Mouse (Mus musculus) hindbrain, embryonic 11.5 days (tissue): ENCODE measurements around the gene Rhbdl2. TPM values are rescaled to one million over a fixed set of nuclear protein-coding genes. Genes with fewer than 3 reads are reported as not detected.
A peak's percentile ranks its signal among the peaks of the same experiment; 100 is the strongest.

Experiments
- ATAC-seq: fragments of 200-750 bp; cut with Nextera tagmentation; 2 replicates; pipeline ENCODE4 v1.8.0; 2017; ENCODE audit warnings: mild to moderate bottlenecking, moderate TSS enrichment, moderate library complexity; ENCODE audit not compliant: low FRiP score
- DNase-seq: peaks from one replicate; pipeline ENCODE4 v3.0.0-alpha.2; 2015; ENCODE audit warnings: low spot score
- H3K27ac ChIP-seq: fragments of 300-500 bp; sonication (generic); 2 replicates; pipeline ENCODE4 v1.5.1; 2014; ENCODE audit warnings: mild to moderate bottlenecking, low read depth, low read length
- H3K27me3 ChIP-seq: fragments of 300-500 bp; sonication (generic); 2 replicates; pipeline ENCODE4 v1.6.1; 2014; ENCODE audit warnings: mild to moderate bottlenecking, low read length, moderate library complexity, mixed read lengths; ENCODE audit not compliant: control insufficient read depth, insufficient read depth
- H3K36me3 ChIP-seq: fragments of 300-500 bp; sonication (generic); 2 replicates; pipeline ENCODE4 v1.6.1; 2014; ENCODE audit warnings: mild to moderate bottlenecking, low read length, moderate library complexity, mixed read lengths; ENCODE audit not compliant: control insufficient read depth, insufficient read depth
- H3K4me1 ChIP-seq: fragments of 300-500 bp; sonication (generic); replicated peaks from 2 replicates; pipeline ENCODE4 v1.6.1; 2014; ENCODE audit warnings: low read length, mixed read lengths; ENCODE audit not compliant: control insufficient read depth, insufficient read depth
- H3K4me2 ChIP-seq: fragments of 300-500 bp; sonication (generic); replicated peaks from 2 replicates; pipeline ENCODE4 v1.6.1; 2014; ENCODE audit warnings: mild to moderate bottlenecking, low read depth, low read length
- H3K4me3 ChIP-seq: fragments of 300-500 bp; sonication (generic); 2 replicates; pipeline ENCODE4 v1.5.1; 2014; ENCODE audit warnings: low read depth, low read length
- H3K9ac ChIP-seq: fragments of 300-500 bp; sonication (generic); 2 replicates; pipeline ENCODE4 v1.6.1; 2014; ENCODE audit warnings: low read depth, low read length
- H3K9me3 ChIP-seq: fragments of 300-500 bp; sonication (generic); 2 replicates; pipeline ENCODE4 v1.6.1; 2016; ENCODE audit warnings: low read length; ENCODE audit not compliant: control insufficient read depth
- WGBS: fragments of 180-500 bp; shearing (Covaris S2); extraction: QIAGEN DNeasy Blood & Tissue Kit; methylation state at CpG from one replicate; pipeline ENCODE4 v1.1.7; 2014; 5-methylcytosine and 5-hydroxymethylcytosine counted together
- polyA plus RNA-seq: library from polyadenylated mRNA; unstranded; fragments of >200 nt; fragmentation: Nextera tagmentation; extraction: Ambion mirVana; gene quantifications from 2 replicates; pipeline ENCODE4 v1.2.1, GENCODE M21; 2014

The Rhbdl2 gene
- polyA plus RNA-seq: 0.46 and 0.86 TPM in 2 replicates

DNA sequence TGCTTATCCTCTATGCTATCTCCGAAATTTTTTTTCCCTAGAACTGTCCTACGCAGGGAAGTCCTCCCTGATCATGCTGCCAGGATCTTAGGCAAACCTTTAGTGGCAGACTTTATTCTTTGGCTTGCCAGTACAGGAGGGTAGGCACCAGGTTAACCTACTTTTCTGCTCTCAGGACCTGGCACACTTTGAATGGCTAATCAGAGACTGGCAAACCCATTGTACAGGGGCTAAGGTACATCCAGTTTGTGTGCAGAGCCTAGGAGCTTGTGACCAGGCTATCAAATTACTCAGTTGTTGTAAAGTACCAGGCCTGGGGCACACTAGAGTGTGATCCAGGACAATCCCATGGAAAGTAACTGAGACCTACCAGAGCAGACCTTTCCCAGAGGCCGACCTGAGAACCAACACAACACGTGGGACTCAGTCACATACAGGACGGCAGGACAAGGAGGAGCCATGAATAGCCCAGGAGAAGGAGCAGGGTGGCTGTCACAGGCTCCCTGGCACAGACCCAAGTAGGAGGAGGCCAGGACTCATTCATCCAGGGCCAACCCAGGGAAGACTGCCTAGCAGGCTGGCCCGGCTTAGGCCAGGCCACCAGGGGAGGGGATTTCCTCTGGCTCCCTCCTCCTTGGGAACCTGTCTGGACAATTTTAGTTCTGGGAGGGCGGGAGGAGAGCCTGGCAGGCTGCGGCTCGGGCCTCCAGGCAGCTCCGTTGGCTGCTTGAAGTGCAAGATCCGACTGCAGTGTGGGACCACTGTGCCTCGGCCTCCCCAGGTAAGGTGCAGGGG, at the start of gene Rhbdl2:
Gene Rhbdl2 (plus strand): TSS at position 684 of the 795 bp plus-strand sequence.
- DNase-seq: peak; percentile 13
- no peaks in the 10 kb centered on the region for H3K36me3 ChIP-seq
- ATAC-seq: 0 out of 2 replicates have a peak, but pooled peaks have one; percentile 43
- H3K4me1 ChIP-seq: no peaks in the 10 kb centered on the region
- no peak within 1 kb of the TSS for H3K27ac ChIP-seq
- H3K4me3 ChIP-seq: no peak within 1 kb of the TSS
- H3K9me3 ChIP-seq: no peaks in the 10 kb centered on the region
- no peak within 1 kb of the TSS for H3K9ac ChIP-seq
- 43% methylated on average over 12 of the region's 12 CpGs for WGBS
- no peak within 1 kb of the TSS for H3K4me2 ChIP-seq
- no peaks in the 10 kb centered on the region for H3K27me3 ChIP-seq

DNA sequence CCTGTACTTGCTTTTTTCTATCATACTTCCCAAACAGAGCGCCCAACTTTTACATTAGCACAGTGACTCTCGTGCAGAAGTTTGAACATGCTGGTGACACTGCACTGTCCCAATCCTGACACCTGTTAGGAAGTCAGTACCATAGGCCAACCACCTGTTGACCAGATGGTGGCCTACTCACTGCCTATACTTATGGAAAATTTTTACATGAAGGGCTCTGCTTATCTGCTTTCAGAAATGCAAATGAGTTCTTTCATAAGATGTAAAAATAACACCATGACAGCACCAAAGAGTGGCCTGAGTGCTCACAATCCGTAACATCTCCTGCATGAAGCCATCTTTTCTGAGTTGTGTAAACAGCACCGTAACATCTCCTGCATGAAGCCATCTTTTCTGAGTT, 49.0 kb upstream of the Rhbdl2 start:
- ATAC-seq: no peak
- Histone ChIP-seq H3K27me3 (no peaks in the 10 kb centered on the region), H3K4me1 (no peaks in the 10 kb centered on the region), H3K9me3 (no peaks in the 10 kb centered on the region), H3K9ac (no peak overlapping the region), H3K4me2 (no peak overlapping the region), H3K4me3 (no peak overlapping the region), H3K27ac (no peak overlapping the region), H3K36me3 (peaks cover 9% of the 10 kb centered on the region; the same call in 1 of the 2 replicates)
- WGBS: 96% methylated on average over 4 of the region's 4 CpGs
- DNase-seq: no peak

GRCm38 (mm10) chr4:123742891-123743290, 44.8 kb upstream of the Rhbdl2 start:
- peaks cover 7% of the 10 kb centered on the region; the same call in 1 of the 2 replicates for H3K36me3 ChIP-seq
- ATAC-seq (no peak), DNase-seq (no peak)
- H3K9ac ChIP-seq: no peak overlapping the region
- H3K4me3 ChIP-seq: no peak overlapping the region
- WGBS: 75% methylated on average over 1 of the region's 1 CpGs
- H3K9me3 ChIP-seq: no peaks in the 10 kb centered on the region
- no peaks in the 10 kb centered on the region for H3K27me3 ChIP-seq
- no peaks in the 10 kb centered on the region for H3K4me1 ChIP-seq
- H3K27ac ChIP-seq: no peak overlapping the region
- no peak overlapping the region for H3K4me2 ChIP-seq

- 0 out of 2 replicates have a peak, but pooled peaks cover 3% of the 10 kb centered on the region for H3K36me3 ChIP-seq
- no peak overlapping the region for H3K27ac ChIP-seq
- H3K4me3 ChIP-seq: no peak overlapping the region
- H3K9me3 ChIP-seq: no peaks in the 10 kb centered on the region
- H3K4me1 ChIP-seq: peaks cover 4% of the 10 kb centered on the region; the same call in 1 of the 2 replicates
- ATAC-seq (no peak), DNase-seq (no peak)
- 96% methylated on average over 4 of the region's 4 CpGs for WGBS
- no peaks in the 10 kb centered on the region for H3K27me3 ChIP-seq
- H3K9ac ChIP-seq: no peak overlapping the region
- no peak overlapping the region for H3K4me2 ChIP-seq
Observed at GRCm38 (mm10) chr4:123745221-123745775, 42.4 kb upstream of the Rhbdl2 start.

GRCm38 (mm10) chr4:123748726-123749415, 38.8 kb upstream of the Rhbdl2 start:
- Histone ChIP-seq H3K4me2 (peak overlapping the region; percentile 59), H3K27me3 (no peaks in the 10 kb centered on the region), H3K4me3 (peak overlapping the region; percentile 92), H3K9me3 (no peaks in the 10 kb centered on the region), H3K36me3 (no peaks in the 10 kb centered on the region), H3K9ac (peak overlapping the region; percentile 70), H3K27ac (peak overlapping the region; percentile 86; the same call in 1 of the 2 replicates), H3K4me1 (peaks cover 4% of the 10 kb centered on the region; the same call in 1 of the 2 replicates)
- DNase-seq (peak; percentile 6), ATAC-seq (no peak)
- 23% methylated on average over 10 of the region's 10 CpGs for WGBS

DNA sequence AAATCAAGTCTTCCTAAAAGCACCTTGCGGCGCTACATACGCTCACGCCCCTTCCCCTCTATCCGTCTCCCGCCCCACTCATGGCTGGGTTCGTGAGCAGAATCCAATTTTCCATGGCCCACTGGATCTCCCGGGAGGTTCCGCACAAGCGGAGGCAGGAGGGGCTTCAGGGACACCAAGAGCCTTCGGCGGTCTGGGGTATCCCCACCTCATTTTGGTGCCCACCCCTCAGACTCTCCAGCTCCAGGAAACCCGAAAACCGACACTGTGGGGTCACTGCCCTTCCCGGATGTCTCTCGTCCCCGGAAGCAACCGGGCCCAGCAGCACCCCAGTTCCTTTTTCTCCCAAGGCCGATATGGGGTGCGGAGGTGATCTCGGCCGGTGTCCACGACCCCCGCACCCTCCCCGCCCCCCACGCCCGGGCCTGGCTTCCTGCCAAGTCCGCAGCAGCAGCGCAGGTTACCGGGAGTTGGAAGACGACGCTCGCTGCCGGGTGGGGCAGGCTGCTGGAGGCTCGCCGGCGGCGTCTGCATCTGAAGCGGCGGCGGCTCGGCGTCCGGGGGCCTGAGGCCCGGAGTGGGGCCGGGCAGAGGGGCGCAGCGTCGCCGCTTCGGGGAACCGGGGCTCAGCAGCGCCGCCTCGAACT, 38.1 kb upstream of the Rhbdl2 start:
- H3K4me1 ChIP-seq: peaks cover 4% of the 10 kb centered on the region; the same call in 1 of the 2 replicates
- H3K4me2 ChIP-seq: peak overlapping the region; percentile 59
- under 1% methylated on average over 45 of the region's 55 CpGs for WGBS
- peak overlapping the region; percentile 92 for H3K4me3 ChIP-seq
- DNase-seq: peak; percentile 49
- H3K27me3 ChIP-seq: no peaks in the 10 kb centered on the region
- ATAC-seq: peak; percentile 86
- H3K9me3 ChIP-seq: no peaks in the 10 kb centered on the region
- H3K9ac ChIP-seq: peak overlapping the region; percentile 70
- peak overlapping the region; percentile 86 for H3K27ac ChIP-seq
- no peaks in the 10 kb centered on the region for H3K36me3 ChIP-seq

DNA sequence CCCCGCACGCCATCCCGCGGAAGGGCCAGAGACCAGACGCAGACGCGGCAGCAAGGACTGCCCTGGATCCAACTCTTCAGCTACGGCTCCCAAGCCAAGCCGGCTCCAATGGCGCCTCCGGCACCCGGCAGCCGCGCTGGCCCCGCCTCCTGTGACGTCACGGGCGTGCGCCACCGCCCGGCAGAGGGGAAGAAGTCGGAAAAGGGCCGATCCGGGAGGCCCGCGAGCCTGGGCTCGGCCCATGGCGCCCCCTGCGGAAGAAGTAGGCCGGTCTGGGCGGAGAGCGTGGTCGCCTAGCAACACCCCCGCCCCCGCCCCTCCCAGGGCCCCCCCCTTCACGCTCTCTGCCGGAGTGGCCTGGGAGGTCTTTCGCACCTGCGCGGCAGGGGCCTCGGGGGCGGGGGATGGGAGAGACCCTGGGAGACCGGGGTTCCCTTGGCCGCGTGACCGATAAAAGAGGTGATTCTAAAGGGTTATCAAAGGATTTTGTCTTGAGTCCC, 37.5 kb upstream of the Rhbdl2 start, which contains the start of gene Akirin1:
Gene Akirin1 (minus strand): TSS at position 194 of the 500 bp plus-strand sequence.
- no peaks in the 10 kb centered on the region for H3K27me3 ChIP-seq
- H3K36me3 ChIP-seq: no peaks in the 10 kb centered on the region
- under 1% methylated on average over 43 of the region's 46 CpGs for WGBS
- H3K9me3 ChIP-seq: no peaks in the 10 kb centered on the region
- peaks cover 4% of the 10 kb centered on the region; the same call in 1 of the 2 replicates for H3K4me1 ChIP-seq
- H3K27ac ChIP-seq: peak within 1 kb of the TSS; percentile 86
- ATAC-seq (peak; percentile 99), DNase-seq (peak; percentile 98)
- H3K9ac ChIP-seq: peak within 1 kb of the TSS; percentile 70
- peak within 1 kb of the TSS; percentile 59 for H3K4me2 ChIP-seq
- peak within 1 kb of the TSS; percentile 92 for H3K4me3 ChIP-seq

DNA sequence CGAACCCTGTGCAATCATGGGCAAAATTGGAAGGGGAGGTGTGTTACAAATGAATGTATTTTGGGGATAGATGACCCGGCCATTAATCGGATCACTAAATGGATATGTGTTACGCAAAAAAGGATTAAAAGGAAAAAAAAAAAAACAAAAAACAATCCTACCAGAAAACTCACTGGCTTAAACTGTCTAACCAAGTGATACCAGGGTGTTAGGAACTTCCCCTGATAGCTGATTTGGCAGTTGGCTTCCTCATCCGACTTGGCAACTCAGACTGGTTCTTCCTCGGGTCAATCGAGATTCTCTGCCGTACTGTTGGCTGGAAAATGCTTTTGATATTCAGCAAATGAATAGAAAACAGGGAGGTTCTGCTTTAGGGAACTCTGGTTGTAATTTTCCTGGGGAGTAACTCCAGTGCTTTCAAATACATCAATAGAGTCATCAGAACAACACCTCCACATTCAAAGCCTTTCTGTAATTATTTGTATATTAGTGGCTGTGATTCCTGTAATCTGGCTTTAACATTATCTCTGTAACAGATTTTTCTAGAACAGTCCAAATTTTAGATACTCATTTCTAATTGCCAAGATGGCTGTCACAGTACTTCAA, 36.9 kb upstream of the Rhbdl2 start:
- peak overlapping the region; percentile 43 for H3K4me2 ChIP-seq
- no peak for ATAC-seq
- H3K36me3 ChIP-seq: no peaks in the 10 kb centered on the region
- H3K27me3 ChIP-seq: no peaks in the 10 kb centered on the region
- H3K9ac ChIP-seq: peak overlapping the region; percentile 50
- no peak overlapping the region for H3K27ac ChIP-seq
- H3K4me3 ChIP-seq: peak overlapping the region; percentile 92
- H3K4me1 ChIP-seq: peaks cover 4% of the 10 kb centered on the region; the same call in 1 of the 2 replicates
- no peak for DNase-seq
- WGBS: 3% methylated on average over 8 of the region's 8 CpGs
- no peaks in the 10 kb centered on the region for H3K9me3 ChIP-seq
